Mouse (Mus musculus) kidney, postnatal 0 days (tissue): ENCODE data around the gene Dkk3. TPM values are rescaled to one million over a fixed set of nuclear protein-coding genes. Genes with fewer than 3 reads are reported as not detected.

Experiments used
- ATAC-seq: fragments of 200-750 bp; cut with Nextera tagmentation; replicated peaks from 2 replicates; pipeline ENCODE4 v1.8.0; 2017; ENCODE audit warnings: low read depth, moderate number of reproducible peaks, moderate TSS enrichment, moderate library complexity; ENCODE audit not compliant: low FRiP score
- DNase-seq: peaks from one replicate; pipeline ENCODE4 v3.0.0-alpha.2; 2016; ENCODE audit warnings: low spot score
- H3K27ac ChIP-seq: fragments of 300-500 bp; sonication (generic); 2 replicates; pipeline ENCODE4 v1.5.1; 2014; ENCODE audit warnings: mild to moderate bottlenecking
- H3K27me3 ChIP-seq: fragments of 300-500 bp; sonication (generic); 2 replicates; pipeline ENCODE4 v1.6.1; 2014; ENCODE audit warnings: low read length, mixed read lengths; ENCODE audit not compliant: insufficient read depth
- H3K36me3 ChIP-seq: fragments of 300-500 bp; sonication (generic); 2 replicates; pipeline ENCODE4 v1.6.1; 2014; ENCODE audit warnings: low read length, mixed read lengths; ENCODE audit not compliant: insufficient read depth
- H3K4me1 ChIP-seq: fragments of 300-500 bp; sonication (generic); replicated peaks from 2 replicates; pipeline ENCODE4 v1.6.1; 2014; ENCODE audit warnings: antibody characterized with exemption, low read length, mixed read lengths; ENCODE audit not compliant: insufficient read depth
- H3K4me2 ChIP-seq: fragments of 300-500 bp; sonication (generic); 2 replicates; pipeline ENCODE4 v1.6.1; 2014; ENCODE audit warnings: mild to moderate bottlenecking, low read length, moderate library complexity, mixed read lengths
- H3K4me3 ChIP-seq: fragments of 300-500 bp; sonication (generic); replicated peaks from 2 replicates; pipeline ENCODE4 v1.5.1; 2014; ENCODE audit warnings: low read depth, low read length
- H3K9ac ChIP-seq: fragments of 300-500 bp; sonication (generic); 2 replicates; pipeline ENCODE4 v1.6.1; 2014; ENCODE audit warnings: low read depth, low read length
- H3K9me3 ChIP-seq: fragments of 300-500 bp; sonication (generic); replicated peaks from 2 replicates; pipeline ENCODE4 v1.6.1; 2016; ENCODE audit warnings: low read length, inconsistent platforms, mixed read lengths
- CTCF ChIP-seq: IDR thresholded peaks from 2 replicates; pipeline ENCODE4 v1.5.1; 2016; ENCODE audit warnings: antibody characterized with exemption, low read depth, mild to moderate bottlenecking, moderate library complexity
- WGBS: fragments of 180-500 bp; shearing (Covaris S2); extraction: QIAGEN DNeasy Blood & Tissue Kit; methylation state at CpG from one replicate; pipeline ENCODE4 v1.1.7; 2014; 5-methylcytosine and 5-hydroxymethylcytosine counted together
- polyA plus RNA-seq: library from polyadenylated mRNA; unstranded; fragments of >200 nt; fragmentation: Nextera tagmentation; extraction: Ambion mirVana; gene quantifications from 2 replicates; pipeline ENCODE4 v1.2.1, GENCODE M21; 2015

Gene Dkk3
- polyA plus RNA-seq, 1 experiment from 2014 or later = 23.8 TPM

DNA sequence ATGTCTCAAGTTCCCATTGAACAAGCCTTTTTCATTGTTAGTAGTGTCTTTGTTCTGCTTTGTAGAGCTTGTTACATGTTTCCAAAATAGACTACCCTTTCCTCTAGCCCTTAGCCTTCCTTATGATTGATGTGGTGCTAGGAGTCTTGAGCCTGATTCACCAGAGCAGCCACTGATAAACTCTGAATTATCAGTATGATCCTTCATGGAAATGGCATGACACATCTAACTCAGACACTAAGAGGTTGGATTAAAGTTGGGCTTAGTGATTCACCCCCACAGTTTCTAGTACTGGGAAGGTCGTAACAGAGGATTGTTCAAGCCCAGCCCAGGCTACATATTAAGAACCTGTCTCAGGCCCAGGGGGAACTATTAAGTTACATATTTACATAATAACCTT, 76.2 kb downstream of the Dkk3 start:
- Histone ChIP-seq H3K4me1 (no peaks in the 10 kb centered on the region), H3K36me3 (peaks cover 33% of the 10 kb centered on the region), H3K4me2 (no peak overlapping the region), H3K4me3 (no peak overlapping the region), H3K27me3 (no peaks in the 10 kb centered on the region), H3K9ac (no peak overlapping the region), H3K9me3 (no peaks in the 10 kb centered on the region), H3K27ac (no peak overlapping the region)
- DNase-seq = no peak
- no peak for TF ChIP-seq CTCF
- 81% methylated on average over 1 of the region's 1 CpGs for WGBS
- no peak for ATAC-seq

DNA sequence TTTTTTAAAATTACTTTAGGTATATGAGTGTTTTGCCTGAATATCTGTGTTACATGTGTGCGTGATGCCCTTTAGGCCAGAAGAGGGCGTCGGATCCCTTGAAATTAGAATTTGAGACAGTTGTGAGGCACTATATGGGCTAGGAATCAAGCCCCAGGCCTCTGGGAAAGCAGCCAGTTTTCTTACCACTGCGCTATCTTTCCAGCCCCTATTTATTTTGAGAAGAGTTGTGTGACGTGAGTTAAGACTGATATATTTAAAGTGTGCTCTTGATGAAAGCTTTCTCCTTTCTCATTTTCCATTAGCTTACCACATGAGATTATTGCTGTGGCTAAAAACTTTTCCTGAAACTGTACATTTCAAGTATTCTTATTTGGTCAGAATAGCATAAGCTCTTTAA, 84.0 kb downstream of the Dkk3 start:
- Histone ChIP-seq H3K4me1 (no peaks in the 10 kb centered on the region), H3K9ac (no peak overlapping the region), H3K27ac (no peak overlapping the region), H3K27me3 (no peaks in the 10 kb centered on the region), H3K4me3 (no peak overlapping the region), H3K36me3 (peaks cover 21% of the 10 kb centered on the region; the same call in 1 of the 2 replicates), H3K4me2 (no peak overlapping the region), H3K9me3 (no peaks in the 10 kb centered on the region)
- WGBS = 87% methylated on average over 5 of the region's 5 CpGs
- no peak for ATAC-seq
- TF ChIP-seq CTCF = no peak
- DNase-seq = no peak

Other genes with a start within 250 kb of the Dkk3 start
- 37.3 and 42.1 TPM in 2 replicates for gene Usp47, start 135.6 kb downstream of the Dkk3 start, polyA plus RNA-seq
- gene Mical2, start 66.8 kb upstream of the Dkk3 start, polyA plus RNA-seq = 5.1 and 5.7 TPM in 2 replicates